Mouse (Mus musculus) liver, embryonic 14.5 days (tissue): ENCODE measurements at regions not wholly inside any gene's neighbourhood (a gene's known extent, or its start where the extent isn't known, plus 50 kb on each side); places are given as distances from the start of the nearest gene placed in this dataset.

Experiments used
- ATAC-seq: fragments of 200-750 bp; cut with Nextera tagmentation; 2 replicates; pipeline ENCODE4 v1.8.0; 2017; ENCODE audit warnings: moderate number of reproducible peaks, mild to moderate bottlenecking, moderate library complexity; ENCODE audit not compliant: insufficient read depth
- DNase-seq, 3 experiments: peaks; one replicate each; pipeline ENCODE4 v3.0.0-alpha.2; 2012 to 2013; ENCODE audit warnings: low read depth in 3 of 3, low spot score in 3 of 3
- H3K27ac ChIP-seq: fragments of 300-500 bp; sonication (generic); 2 replicates; pipeline ENCODE4 v1.5.1; 2014; ENCODE audit warnings: moderate library complexity, mild to moderate bottlenecking, control low read depth, inconsistent platforms
- H3K27me3 ChIP-seq: fragments of 300-500 bp; sonication (generic); 2 replicates; pipeline ENCODE4 v1.6.1; 2014; ENCODE audit warnings: mild to moderate bottlenecking, low read length, moderate library complexity; ENCODE audit not compliant: control insufficient read depth, insufficient read depth
- H3K36me3 ChIP-seq: fragments of 300-500 bp; sonication (generic); replicated peaks from 2 replicates; pipeline ENCODE4 v1.6.1; 2014; ENCODE audit warnings: low read depth; ENCODE audit not compliant: control insufficient read depth, insufficient read depth
- H3K4me1 ChIP-seq, 2 experiments: fragments of 200-500 bp in 1 of 2; fragments of 300-500 bp in 1 of 2; sonication (generic) in 1 of 2; replicated peaks; 2 replicates each; pipeline ENCODE4 v1.6.1; 2012 to 2014; ENCODE audit warnings: antibody characterized with exemption in 1 of 2, inconsistent platforms in 1 of 2, low read length in 1 of 2; ENCODE audit not compliant: control insufficient read depth in 2 of 2, insufficient read depth in 2 of 2
- H3K4me2 ChIP-seq: fragments of 300-500 bp; sonication (generic); 2 replicates; pipeline ENCODE4 v1.6.1; 2014; ENCODE audit warnings: low read depth, mild to moderate bottlenecking, control low read depth, moderate library complexity
- H3K4me3 ChIP-seq, 2 experiments: fragments of 200-500 bp in 1 of 2; fragments of 300-500 bp in 1 of 2; sonication (generic) in 1 of 2; 2 replicates each; pipeline ENCODE4 v1.5.1; 2012 to 2014; ENCODE audit warnings: low read depth in 2 of 2, low read length in 2 of 2, mild to moderate bottlenecking in 2 of 2, control low read depth in 1 of 2, inconsistent platforms in 1 of 2, moderate library complexity in 1 of 2; ENCODE audit not compliant: insufficient read depth in 1 of 2
- H3K9ac ChIP-seq: fragments of 300-500 bp; sonication (generic); replicated peaks from 2 replicates; pipeline ENCODE4 v1.6.1; 2014; ENCODE audit warnings: mild to moderate bottlenecking, control low read depth, moderate library complexity
- H3K9me3 ChIP-seq: fragments of 300-500 bp; sonication (generic); 2 replicates; pipeline ENCODE4 v1.6.1; 2016; ENCODE audit warnings: low read length, mixed read lengths; ENCODE audit not compliant: control insufficient read depth
- CTCF ChIP-seq: IDR thresholded peaks from 2 replicates; pipeline ENCODE4 v1.5.1; 2016; ENCODE audit warnings: antibody characterized with exemption, low read depth, control low read depth
- EP300 ChIP-seq: IDR thresholded peaks from 2 replicates; pipeline ENCODE4 v1.6.1; 2016; ENCODE audit warnings: antibody characterized with exemption, low read depth
- WGBS: fragments of 180-500 bp; shearing (Covaris S2); extraction: QIAGEN DNeasy Blood & Tissue Kit; methylation state at CpG from one replicate; pipeline ENCODE4 v1.1.7; 2014; ENCODE audit not compliant: insufficient replicate concordance; 5-methylcytosine and 5-hydroxymethylcytosine counted together

- Histone ChIP-seq H3K9ac (no peak overlapping the region), H3K4me2 (no peak overlapping the region), H3K9me3 (no peaks in the 10 kb centered on the region), H3K27me3 (no peaks in the 10 kb centered on the region), H3K36me3 (no peaks in the 10 kb centered on the region), H3K4me1 (no peaks in the 10 kb centered on the region), H3K4me3 (no peak overlapping the region), H3K27ac (no peak overlapping the region)
- TF ChIP-seq CTCF = no peak
- no peak for TF ChIP-seq EP300
- DNase-seq (no peak), ATAC-seq (no peak)
- WGBS = 61% methylated on average over 10 of the region's 10 CpGs
These were observed 139.3 kb upstream of the Smlr1 start for GRCm38 (mm10) chr10:25675368-25675767.

GRCm38 (mm10) chr10:25670061-25670460 lies 134.0 kb upstream of the Smlr1 start:
- no peaks in the 10 kb centered on the region for H3K4me1 ChIP-seq
- H3K36me3 ChIP-seq = no peaks in the 10 kb centered on the region
- H3K9me3 ChIP-seq = no peaks in the 10 kb centered on the region
- no peaks in the 10 kb centered on the region for H3K27me3 ChIP-seq
- H3K4me3 ChIP-seq = no peak overlapping the region
- H3K27ac ChIP-seq = no peak overlapping the region
- no peak overlapping the region for H3K9ac ChIP-seq
- no peak for DNase-seq
- no peak overlapping the region for H3K4me2 ChIP-seq
- TF ChIP-seq CTCF (no peak), EP300 (no peak)
- WGBS = 68% methylated on average over 1 of the region's 1 CpGs
- no peak for ATAC-seq

GRCm38 (mm10) chr10:25652742-25653563 lies 116.9 kb upstream of the Smlr1 start:
- Histone ChIP-seq H3K27ac (no peak overlapping the region), H3K4me3 (no peak overlapping the region), H3K9ac (no peak overlapping the region), H3K4me2 (no peak overlapping the region), H3K4me1 (no peaks in the 10 kb centered on the region), H3K27me3 (no peaks in the 10 kb centered on the region), H3K36me3 (no peaks in the 10 kb centered on the region), H3K9me3 (no peaks in the 10 kb centered on the region)
- no peak for ATAC-seq
- WGBS = 64% methylated on average over 16 of the region's 16 CpGs
- TF ChIP-seq EP300 = no peak
- TF ChIP-seq CTCF = no peak
- no peak for DNase-seq

GRCm38 (mm10) chr10:25647740-25648139 lies 111.7 kb upstream of the Smlr1 start:
- ATAC-seq = no peak
- Histone ChIP-seq H3K4me2 (no peak overlapping the region), H3K9ac (no peak overlapping the region), H3K27me3 (no peaks in the 10 kb centered on the region), H3K4me3 (no peak overlapping the region), H3K4me1 (no peaks in the 10 kb centered on the region), H3K27ac (no peak overlapping the region), H3K36me3 (no peaks in the 10 kb centered on the region), H3K9me3 (no peaks in the 10 kb centered on the region)
- DNase-seq = no peak
- WGBS = 19% methylated on average over 1 of the region's 1 CpGs
- TF ChIP-seq EP300 (no peak), CTCF (0 out of 2 replicates have a peak, but pooled peaks have one; percentile 23)

- no peak overlapping the region for H3K4me3 ChIP-seq
- no peak overlapping the region for H3K4me2 ChIP-seq
- H3K27me3 ChIP-seq = no peaks in the 10 kb centered on the region
- ATAC-seq = no peak
- WGBS = 44% methylated on average over 3 of the region's 3 CpGs
- no peaks in the 10 kb centered on the region for H3K36me3 ChIP-seq
- no peaks in the 10 kb centered on the region for H3K4me1 ChIP-seq
- H3K9ac ChIP-seq = no peak overlapping the region
- H3K9me3 ChIP-seq = no peaks in the 10 kb centered on the region
- H3K27ac ChIP-seq = no peak overlapping the region
- TF ChIP-seq EP300 (no peak), CTCF (no peak)
- no peak for DNase-seq
These were observed 107.5 kb upstream of the Smlr1 start for GRCm38 (mm10) chr10:25643518-25643993.
